Mouse (Mus musculus): ENCODE measurements at regions not wholly inside any gene's neighbourhood (a gene's known extent, or its start where the extent isn't known, plus 50 kb on each side); places are given as distances from the start of the nearest gene placed in this dataset.

DNA sequence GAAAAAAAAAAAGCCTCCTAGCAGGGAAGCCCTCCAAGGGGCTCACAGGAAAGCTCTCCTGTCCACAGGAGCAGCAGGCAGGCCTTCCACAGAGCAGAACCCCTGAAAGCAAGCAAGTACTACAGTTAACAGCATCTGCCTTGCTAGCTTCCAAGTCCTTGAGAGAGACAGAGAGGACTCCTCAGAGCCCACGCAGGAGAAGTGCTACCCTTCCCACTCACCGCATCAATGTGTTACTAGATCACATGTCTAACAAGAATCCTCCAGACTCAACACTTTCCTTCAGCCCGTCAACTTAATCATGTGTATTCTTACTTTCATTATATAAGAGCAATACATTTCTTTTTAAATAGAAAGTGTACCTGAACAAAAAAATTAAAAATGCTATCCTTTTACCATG, 99.9 kb downstream of the Klhl6 start:
- TF ChIP-seq EP300 (IDR thresholded peaks at IDR 0.05; ENCODE audit: low read depth) (no peak), CTCF (IDR thresholded peaks at IDR 0.05; ENCODE audit: low read depth) (no peak)

Data from liver, embryonic 14.5 days (tissue).